Mouse (Mus musculus) naive thymus-derived CD4-positive, alpha-beta T cell, adult 2 months (primary cell): Measurements from ENCODE around the gene Trabd2b.

ENCODE experiments used
- DNase-seq: peaks from one replicate; pipeline ENCODE4 v3.0.0-alpha.2; 2011; ENCODE audit warnings: low read depth

Trabd2b gene

GRCm38 (mm10) chr4:114448393-114449052 is 42.0 kb downstream of the Trabd2b start:
- no peak for DNase-seq

- DNase-seq: no peak
Observed at GRCm38 (mm10) chr4:114453101-114453500, 46.6 kb downstream of the Trabd2b start.

GRCm38 (mm10) chr4:114454016-114454415 is 47.5 kb downstream of the Trabd2b start:
- DNase-seq: no peak

- DNase-seq: no peak
Observed at GRCm38 (mm10) chr4:114454495-114455186, 48.1 kb downstream of the Trabd2b start.

- no peak for DNase-seq
Observed at GRCm38 (mm10) chr4:114457111-114457510, 50.6 kb downstream of the Trabd2b start.

- no peak for DNase-seq
Observed at GRCm38 (mm10) chr4:114459591-114459990, 53.1 kb downstream of the Trabd2b start.

- no peak for DNase-seq
Observed at GRCm38 (mm10) chr4:114460401-114460800, 53.9 kb downstream of the Trabd2b start.

GRCm38 (mm10) chr4:114461093-114461492 is 54.6 kb downstream of the Trabd2b start:
- no peak for DNase-seq

GRCm38 (mm10) chr4:114465641-114466040 is 59.1 kb downstream of the Trabd2b start:
- DNase-seq: no peak

- no peak for DNase-seq
Observed at GRCm38 (mm10) chr4:114467371-114468094, 61.0 kb downstream of the Trabd2b start.

GRCm38 (mm10) chr4:114468095-114468429 is 61.5 kb downstream of the Trabd2b start:
- DNase-seq: no peak

GRCm38 (mm10) chr4:114469881-114470280 is 63.4 kb downstream of the Trabd2b start:
- DNase-seq: no peak

- no peak for DNase-seq
Observed at GRCm38 (mm10) chr4:114472143-114472542, 65.6 kb downstream of the Trabd2b start.

- DNase-seq: no peak
Observed at GRCm38 (mm10) chr4:114476316-114476715, 69.8 kb downstream of the Trabd2b start.

- no peak for DNase-seq
Observed at GRCm38 (mm10) chr4:114477082-114477771, 70.7 kb downstream of the Trabd2b start.

- DNase-seq: no peak
Observed at GRCm38 (mm10) chr4:114481518-114481917, 75.0 kb downstream of the Trabd2b start.

- DNase-seq: no peak
Observed at GRCm38 (mm10) chr4:114484173-114484572, 77.6 kb downstream of the Trabd2b start.

- no peak for DNase-seq
Observed at GRCm38 (mm10) chr4:114485996-114486395, 79.5 kb downstream of the Trabd2b start.

- DNase-seq: no peak
Observed at GRCm38 (mm10) chr4:114486885-114487531, 80.5 kb downstream of the Trabd2b start.

- DNase-seq: no peak
Observed at GRCm38 (mm10) chr4:114487701-114488100, 81.2 kb downstream of the Trabd2b start.

- no peak for DNase-seq
Observed at GRCm38 (mm10) chr4:114492157-114492556, 85.6 kb downstream of the Trabd2b start.

- DNase-seq: no peak
Observed at GRCm38 (mm10) chr4:114494035-114494434, 87.5 kb downstream of the Trabd2b start.
